Mouse (Mus musculus): Measurements from ENCODE around the gene Neurl4. TPM values are rescaled to one million over a fixed set of nuclear protein-coding genes. Genes with fewer than 3 reads are reported as not detected.
A peak's percentile ranks its signal among the peaks of the same experiment; 100 is the strongest.
"Not testable (repeated sequence)": the region's sequence is repeated elsewhere in the genome, so short reads cannot be mapped to it uniquely, and the experiment has no call there.

The Neurl4 gene
- polyA plus RNA-seq (2015; fragmentation: Nextera tagmentation; extraction: Ambion mirVana): 13.8 and 20.5 TPM in 2 replicates

- Histone ChIP-seq H3K36me3 (peaks cover 21% of the 10 kb centered on the region), H3K4me1 (replicated peaks) (peaks cover 38% of the 10 kb centered on the region), H3K4me3 (peak within 1 kb of the TSS; percentile 76), H3K9ac (peak within 1 kb of the TSS; percentile 97), H3K27me3 (no peaks in the 10 kb centered on the region), H3K27ac (replicated peaks) (peak within 1 kb of the TSS; percentile 98), H3K4me2 (peak within 1 kb of the TSS; percentile 98), H3K9me3 (no peaks in the 10 kb centered on the region)
- ATAC-seq (ENCODE audit: low read depth): peak; percentile 96
- WGBS: under 1% methylated on average over 38 of the region's 38 CpGs
Observed at GRCm38 (mm10) chr11:69900471-69901405, at the start of gene Neurl4, which contains the start of gene 2810408A11Rik. TSS of gene Neurl4 (plus strand) at chr11:69901072. TSS of gene 2810408A11Rik (minus strand) at chr11:69900987.

- peaks cover 20% of the 10 kb centered on the region for H3K27me3 ChIP-seq
- ATAC-seq (ENCODE audit: low read depth): no peak
- H3K4me2 ChIP-seq: no peak overlapping the region
- H3K4me3 ChIP-seq: no peak overlapping the region
- no peak overlapping the region for H3K9ac ChIP-seq
- peaks cover 37% of the 10 kb centered on the region for H3K36me3 ChIP-seq
- H3K27ac ChIP-seq (replicated peaks): no peak overlapping the region
- no peaks in the 10 kb centered on the region for H3K9me3 ChIP-seq
- peaks cover 29% of the 10 kb centered on the region for H3K4me1 ChIP-seq (replicated peaks)
- WGBS: 82% methylated on average over 7 of the region's 7 CpGs
Observed at GRCm38 (mm10) chr11:69853994-69854393, 46.9 kb upstream of the Neurl4 start.

GRCm38 (mm10) chr11:69854680-69855079 lies 46.2 kb upstream of the Neurl4 start:
- Histone ChIP-seq H3K4me2 (no peak overlapping the region), H3K9ac (no peak overlapping the region), H3K4me1 (replicated peaks) (peaks cover 25% of the 10 kb centered on the region), H3K9me3 (no peaks in the 10 kb centered on the region), H3K27ac (replicated peaks) (no peak overlapping the region), H3K36me3 (peaks cover 31% of the 10 kb centered on the region), H3K4me3 (no peak overlapping the region), H3K27me3 (peaks cover 26% of the 10 kb centered on the region)
- WGBS: 89% methylated on average over 10 of the region's 10 CpGs
- no peak for ATAC-seq (ENCODE audit: low read depth)

- Histone ChIP-seq H3K36me3 (peaks cover 24% of the 10 kb centered on the region), H3K9me3 (no peaks in the 10 kb centered on the region), H3K4me3 (no peak overlapping the region), H3K4me1 (replicated peaks) (peaks cover 18% of the 10 kb centered on the region), H3K27me3 (peaks cover 31% of the 10 kb centered on the region), H3K9ac (no peak overlapping the region), H3K4me2 (0 out of 2 replicates have a peak overlapping the region, but pooled peaks have one; percentile 7), H3K27ac (replicated peaks) (no peak overlapping the region)
- ATAC-seq (ENCODE audit: low read depth): peak; percentile 60; the same call in 1 of the 2 replicates
- 23% methylated on average over 16 of the region's 16 CpGs for WGBS
Observed at GRCm38 (mm10) chr11:69855347-69855746, 45.5 kb upstream of the Neurl4 start.

- H3K27ac ChIP-seq (replicated peaks): no peak within 1 kb of the TSS
- WGBS: 19% methylated on average over 30 of the region's 30 CpGs
- no peak for ATAC-seq (ENCODE audit: low read depth)
Observed at GRCm38 (mm10) chr11:69858113-69858998, 42.5 kb upstream of the Neurl4 start, which contains the start of gene Tnk1. TSS of gene Tnk1 (minus strand) at chr11:69858730.

GRCm38 (mm10) chr11:69863729-69864128 lies 37.1 kb upstream of the Neurl4 start:
- ATAC-seq (ENCODE audit: low read depth); H3K27ac ChIP-seq (replicated peaks); H3K9ac ChIP-seq; H3K36me3 ChIP-seq; H3K4me3 ChIP-seq; H3K4me2 ChIP-seq; H3K9me3 ChIP-seq; H3K4me1 ChIP-seq (replicated peaks): not testable (repeated sequence)
- peaks cover 13% of the 10 kb centered on the region for H3K27me3 ChIP-seq
- WGBS: 79% methylated on average over 3 of the region's 3 CpGs

More at GRCm38 (mm10) chr11:69858113-69858998, 42.5 kb upstream of the Neurl4 start, which contains the start of gene Tnk1:
- H3K27me3 ChIP-seq: peaks cover 31% of the 10 kb centered on the region
- no peaks in the 10 kb centered on the region for H3K36me3 ChIP-seq
- H3K9ac ChIP-seq: no peak within 1 kb of the TSS
- H3K9me3 ChIP-seq: no peaks in the 10 kb centered on the region
- H3K4me3 ChIP-seq: no peak within 1 kb of the TSS
- no peak within 1 kb of the TSS for H3K4me2 ChIP-seq
- peaks cover 7% of the 10 kb centered on the region for H3K4me1 ChIP-seq (replicated peaks)

GRCm38 (mm10) chr11:69864138-69864860 lies 36.6 kb upstream of the Neurl4 start:
- WGBS: 53% methylated on average over 8 of the region's 8 CpGs
- no peaks in the 10 kb centered on the region for H3K9me3 ChIP-seq
- H3K4me1 ChIP-seq (replicated peaks): no peaks in the 10 kb centered on the region
- no peak overlapping the region for H3K9ac ChIP-seq
- H3K4me2 ChIP-seq: no peak overlapping the region
- H3K4me3 ChIP-seq: no peak overlapping the region
- H3K27ac ChIP-seq (replicated peaks): no peak overlapping the region
- peaks cover 7% of the 10 kb centered on the region for H3K27me3 ChIP-seq
- ATAC-seq (ENCODE audit: low read depth): no peak
- H3K36me3 ChIP-seq: no peaks in the 10 kb centered on the region

- Histone ChIP-seq H3K4me3 (no peak overlapping the region), H3K4me1 (replicated peaks) (no peaks in the 10 kb centered on the region), H3K36me3 (no peaks in the 10 kb centered on the region), H3K27me3 (no peaks in the 10 kb centered on the region), H3K9ac (no peak overlapping the region), H3K9me3 (no peaks in the 10 kb centered on the region), H3K27ac (replicated peaks) (no peak overlapping the region), H3K4me2 (no peak overlapping the region)
- 75% methylated on average over 9 of the region's 9 CpGs for WGBS
- ATAC-seq (ENCODE audit: low read depth): no peak
Observed at GRCm38 (mm10) chr11:69865561-69865960, 35.3 kb upstream of the Neurl4 start.

GRCm38 (mm10) chr11:69867335-69867734 lies 33.5 kb upstream of the Neurl4 start:
- no peaks in the 10 kb centered on the region for H3K4me1 ChIP-seq (replicated peaks)
- no peak for ATAC-seq (ENCODE audit: low read depth)
- H3K27ac ChIP-seq (replicated peaks): no peak overlapping the region
- no peak overlapping the region for H3K4me2 ChIP-seq
- no peaks in the 10 kb centered on the region for H3K9me3 ChIP-seq
- H3K27me3 ChIP-seq: no peaks in the 10 kb centered on the region
- no peaks in the 10 kb centered on the region for H3K36me3 ChIP-seq
- no peak overlapping the region for H3K9ac ChIP-seq
- 71% methylated on average over 9 of the region's 9 CpGs for WGBS
- H3K4me3 ChIP-seq: no peak overlapping the region

- Histone ChIP-seq H3K4me3 (no peak overlapping the region), H3K9me3 (no peaks in the 10 kb centered on the region), H3K27ac (replicated peaks) (no peak overlapping the region), H3K36me3 (no peaks in the 10 kb centered on the region), H3K4me2 (no peak overlapping the region), H3K4me1 (replicated peaks) (no peaks in the 10 kb centered on the region), H3K27me3 (no peaks in the 10 kb centered on the region), H3K9ac (no peak overlapping the region)
- ATAC-seq (ENCODE audit: low read depth): no peak
- WGBS: 93% methylated on average over 2 of the region's 2 CpGs
Observed at GRCm38 (mm10) chr11:69870289-69871069, 30.4 kb upstream of the Neurl4 start.

GRCm38 (mm10) chr11:69871822-69872221 lies 29.1 kb upstream of the Neurl4 start:
- no peak for ATAC-seq (ENCODE audit: low read depth)
- Histone ChIP-seq H3K36me3 (no peaks in the 10 kb centered on the region), H3K4me3 (no peak overlapping the region), H3K27me3 (no peaks in the 10 kb centered on the region), H3K4me2 (no peak overlapping the region), H3K4me1 (replicated peaks) (no peaks in the 10 kb centered on the region), H3K27ac (replicated peaks) (no peak overlapping the region), H3K9me3 (no peaks in the 10 kb centered on the region), H3K9ac (no peak overlapping the region)
- 86% methylated on average over 7 of the region's 7 CpGs for WGBS

Data from neural tube, embryonic 13.5 days (tissue).